Mouse (Mus musculus): Measurements from ENCODE around the gene Nek2.

DNA sequence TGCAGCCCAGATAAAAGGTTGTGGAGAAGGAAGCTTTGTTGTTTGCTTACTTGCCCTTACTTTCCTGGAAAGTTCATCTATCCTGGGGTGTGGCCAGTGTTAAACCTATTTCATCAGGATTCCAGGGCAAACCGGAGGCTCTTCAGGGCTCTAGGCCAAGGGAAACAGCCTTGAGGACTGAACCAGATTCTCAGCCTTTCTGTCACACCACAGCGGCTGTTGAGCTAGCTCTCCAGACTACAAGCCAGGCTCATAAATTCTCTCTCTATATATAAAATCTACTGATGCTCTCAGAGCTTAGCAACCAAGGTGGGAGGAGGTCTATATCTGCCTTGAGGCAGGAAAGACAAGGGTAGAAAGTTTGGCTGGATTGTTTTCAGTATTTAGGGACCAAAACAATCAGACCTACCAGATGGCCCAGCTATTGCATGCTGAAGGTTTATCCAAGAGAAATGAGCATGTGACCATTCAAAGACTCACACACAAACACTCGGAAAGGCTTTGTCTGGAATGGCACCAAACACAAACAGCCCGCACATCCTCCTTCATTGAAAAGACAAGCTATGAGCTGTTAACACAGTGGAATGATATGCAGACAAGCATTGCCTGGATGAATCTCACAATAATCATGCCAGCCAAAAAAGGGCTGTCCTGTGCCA lies 24.9 kb upstream of the Nek2 start:
- TF ChIP-seq CTCF (IDR thresholded peaks at IDR 0.05; ENCODE audit: low read depth, low read length) (no peak), TAL1 (conservative IDR thresholded peaks at IDR 0.05; ENCODE audit: low read depth, low read length) (no peak), GATA1 (IDR thresholded peaks at IDR 0.05; ENCODE audit: borderline replicate concordance, low read length) (no peak), GATA2 (IDR thresholded peaks at IDR 0.05; ENCODE audit: borderline replicate concordance, low read depth, low read length) (no peak)
